Mouse (Mus musculus) cerebellum, postnatal 36 days (tissue): ENCODE results near the gene Gm37240.
A peak's percentile ranks its signal among the peaks of the same experiment; 100 is the strongest.

Experiments
- DNase-seq, 2 experiments: peaks; one replicate each; pipeline ENCODE4 v3.0.0; 2021 to 2022; ENCODE audit warnings: mixed read lengths in 2 of 2

The Gm37240 gene

GRCm38 (mm10) chr3:84978676-84979075 lies 908.6 kb downstream of the Gm37240 start:
- no peak for DNase-seq

- no peak for DNase-seq
Measured at GRCm38 (mm10) chr3:84974193-84974592, 913.1 kb downstream of the Gm37240 start.

- no peak for DNase-seq
Measured at GRCm38 (mm10) chr3:84972881-84973280, 914.4 kb downstream of the Gm37240 start.

GRCm38 (mm10) chr3:84971561-84971960 lies 915.8 kb downstream of the Gm37240 start:
- no peak for DNase-seq

GRCm38 (mm10) chr3:84967364-84967763 lies 920.0 kb downstream of the Gm37240 start:
- no peak for DNase-seq

GRCm38 (mm10) chr3:84965156-84965555 lies 922.2 kb downstream of the Gm37240 start:
- DNase-seq = no peak

GRCm38 (mm10) chr3:84955857-84956256 lies 931.5 kb downstream of the Gm37240 start:
- peak; percentile 32 to 36 for DNase-seq

GRCm38 (mm10) chr3:84955011-84955775 lies 932.1 kb downstream of the Gm37240 start:
- peak in 1 of 2 experiments; percentile 31 for DNase-seq

GRCm38 (mm10) chr3:84952585-84953187 lies 934.6 kb downstream of the Gm37240 start:
- DNase-seq = no peak

GRCm38 (mm10) chr3:84952135-84952534 lies 935.2 kb downstream of the Gm37240 start:
- DNase-seq = peak; percentile 80 to 87

- DNase-seq = peak in 1 of 2 experiments; percentile 28
Measured at GRCm38 (mm10) chr3:84951698-84952097, 935.6 kb downstream of the Gm37240 start.

- DNase-seq = no peak
Measured at GRCm38 (mm10) chr3:84949387-84949786, 937.9 kb downstream of the Gm37240 start.

- no peak for DNase-seq
Measured at GRCm38 (mm10) chr3:84946381-84946780, 940.9 kb downstream of the Gm37240 start.

- no peak for DNase-seq
Measured at GRCm38 (mm10) chr3:84944933-84945332, 942.4 kb downstream of the Gm37240 start.

- no peak for DNase-seq
Measured at GRCm38 (mm10) chr3:84937360-84938355, 949.7 kb downstream of the Gm37240 start.

- no peak for DNase-seq
Measured at GRCm38 (mm10) chr3:84936956-84937355, 950.4 kb downstream of the Gm37240 start.

GRCm38 (mm10) chr3:84936252-84936651 lies 951.1 kb downstream of the Gm37240 start:
- DNase-seq = no peak

GRCm38 (mm10) chr3:84935729-84936128 lies 951.6 kb downstream of the Gm37240 start:
- DNase-seq = no peak

GRCm38 (mm10) chr3:84930683-84931082 lies 956.6 kb downstream of the Gm37240 start:
- DNase-seq = no peak

- DNase-seq = no peak
Measured at GRCm38 (mm10) chr3:84929171-84929570, 958.1 kb downstream of the Gm37240 start.

GRCm38 (mm10) chr3:84927901-84928300 lies 959.4 kb downstream of the Gm37240 start:
- no peak for DNase-seq

GRCm38 (mm10) chr3:84927168-84927794 lies 960.0 kb downstream of the Gm37240 start:
- DNase-seq = no peak

GRCm38 (mm10) chr3:84926140-84926539 lies 961.2 kb downstream of the Gm37240 start:
- DNase-seq = no peak
